Mouse (Mus musculus): ENCODE results near the gene Arhgap44. TPM values are rescaled to one million over a fixed set of nuclear protein-coding genes. Genes with fewer than 3 reads are reported as not detected.

Arhgap44 gene
- polyA plus RNA-seq, 1 experiment, result 0.45 TPM

GRCm38 (mm10) chr11:65186974-65187373 is 24.2 kb upstream of the Arhgap44 start:
- Histone ChIP-seq H3K4me3 (replicated peaks; ENCODE audit: control insufficient read depth, low read depth, low read length) (no peak overlapping the region), H3K4me1 (ENCODE audit: control insufficient read depth, insufficient read depth, low read length) (no peaks in the 10 kb centered on the region), H3K27ac (ENCODE audit: control insufficient read depth, insufficient read depth, low read depth, low read length, poor library complexity) (no peak overlapping the region)
- WGBS, result 79% methylated on average over 12 of the region's 12 CpGs
- TF ChIP-seq CTCF (IDR thresholded peaks at IDR 0.05; ENCODE audit: control insufficient read depth, insufficient read depth, low read length), result no peak
- no peak for TF ChIP-seq POLR2A (IDR thresholded peaks at IDR 0.05; ENCODE audit: borderline replicate concordance, control insufficient read depth, low read depth, low read length)

DNA sequence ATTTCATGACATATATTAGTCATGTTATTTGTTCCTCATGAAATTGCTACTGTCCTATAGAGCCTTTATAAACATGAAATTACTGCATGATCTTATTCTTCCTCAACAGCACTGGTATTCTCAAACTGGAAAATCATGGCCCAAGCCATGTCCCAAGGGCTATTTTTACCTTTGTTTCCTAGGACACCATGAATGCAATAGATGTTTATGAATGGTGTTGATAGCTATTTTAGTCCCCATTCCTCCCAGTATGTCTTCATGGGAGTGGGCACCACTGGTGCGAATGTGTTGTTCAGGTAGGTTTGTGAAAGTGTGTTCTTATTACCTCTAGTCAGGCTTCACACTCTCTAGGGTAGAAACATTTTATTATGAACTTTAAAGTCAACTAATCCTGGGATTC is 22.4 kb upstream of the Arhgap44 start:
- 77% methylated on average over 1 of the region's 1 CpGs for WGBS
- Histone ChIP-seq H3K4me3 (replicated peaks; ENCODE audit: control insufficient read depth, low read depth, low read length) (no peak overlapping the region), H3K27ac (ENCODE audit: control insufficient read depth, insufficient read depth, low read depth, low read length, poor library complexity) (no peak overlapping the region), H3K4me1 (ENCODE audit: control insufficient read depth, insufficient read depth, low read length) (no peaks in the 10 kb centered on the region)
- TF ChIP-seq POLR2A (IDR thresholded peaks at IDR 0.05; ENCODE audit: borderline replicate concordance, control insufficient read depth, low read depth, low read length) (no peak), CTCF (IDR thresholded peaks at IDR 0.05; ENCODE audit: control insufficient read depth, insufficient read depth, low read length) (no peak)

GRCm38 (mm10) chr11:65170121-65170750 is 7.5 kb upstream of the Arhgap44 start:
- Histone ChIP-seq H3K4me1 (ENCODE audit: control insufficient read depth, insufficient read depth, low read length) (no peaks in the 10 kb centered on the region), H3K27ac (ENCODE audit: control insufficient read depth, insufficient read depth, low read depth, low read length, poor library complexity) (no peak overlapping the region), H3K4me3 (replicated peaks; ENCODE audit: control insufficient read depth, low read depth, low read length) (no peak overlapping the region)
- no peak for TF ChIP-seq POLR2A (IDR thresholded peaks at IDR 0.05; ENCODE audit: borderline replicate concordance, control insufficient read depth, low read depth, low read length)
- 76% methylated on average over 4 of the region's 4 CpGs for WGBS

DNA sequence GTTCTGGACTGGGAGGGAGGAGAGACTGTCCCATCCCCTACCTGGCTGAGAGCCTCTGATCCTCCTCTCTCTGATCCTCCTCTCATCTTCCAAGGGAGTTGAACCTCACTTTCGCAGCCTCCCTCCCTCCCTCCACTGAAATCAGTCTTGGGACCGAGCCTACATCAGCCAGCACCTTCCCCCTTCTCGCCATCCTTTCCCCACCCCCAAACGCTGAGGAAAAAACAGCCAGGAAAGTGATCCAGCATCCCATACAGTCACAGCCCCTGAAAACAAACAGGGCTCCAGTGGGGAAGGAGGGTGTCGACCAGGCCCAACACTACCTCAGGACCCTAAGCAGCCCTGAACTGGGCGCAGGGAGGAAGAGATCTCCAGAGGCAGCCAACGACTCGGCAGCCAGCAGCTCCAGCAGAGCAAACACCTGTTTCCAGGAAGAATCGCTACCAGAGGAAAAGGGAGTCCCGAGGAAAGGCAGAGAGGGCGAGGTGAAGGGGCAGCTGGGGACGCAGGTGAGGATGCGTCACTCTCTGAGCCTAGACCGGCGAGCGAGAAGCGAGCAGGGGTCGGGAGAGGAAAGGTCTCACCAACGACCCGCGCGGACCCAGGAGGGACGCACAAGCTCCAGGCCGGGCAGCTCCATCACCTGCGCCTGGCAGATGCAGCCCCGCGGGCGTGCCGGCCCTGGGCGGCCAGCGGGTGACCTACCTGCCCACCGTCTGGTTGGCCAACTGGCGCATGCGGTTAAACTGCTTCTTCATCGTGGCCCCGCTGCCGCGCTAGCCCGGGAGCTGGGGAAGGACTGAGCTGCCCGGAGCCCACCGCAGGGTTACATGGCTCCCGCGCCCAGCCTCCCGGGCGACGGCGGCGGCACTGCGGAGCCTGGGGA is 637 bp downstream of the Arhgap44 start:
- TF ChIP-seq POLR2A (IDR thresholded peaks at IDR 0.05; ENCODE audit: borderline replicate concordance, control insufficient read depth, low read depth, low read length) (no peak), CTCF (IDR thresholded peaks at IDR 0.05; ENCODE audit: control insufficient read depth, insufficient read depth, low read length) (no peak)
- no peaks in the 10 kb centered on the region for H3K4me1 ChIP-seq (ENCODE audit: control insufficient read depth, insufficient read depth, low read length)
- 4% methylated on average over 49 of the region's 49 CpGs for WGBS
- no peak overlapping the region for H3K27ac ChIP-seq (ENCODE audit: control insufficient read depth, insufficient read depth, low read depth, low read length, poor library complexity)
- H3K4me3 ChIP-seq (replicated peaks; ENCODE audit: control insufficient read depth, low read depth, low read length), result no peak overlapping the region

- 66% methylated on average over 7 of the region's 7 CpGs for WGBS
- TF ChIP-seq CTCF (IDR thresholded peaks at IDR 0.05; ENCODE audit: control insufficient read depth, insufficient read depth, low read length) (no peak), POLR2A (IDR thresholded peaks at IDR 0.05; ENCODE audit: borderline replicate concordance, control insufficient read depth, low read depth, low read length) (no peak)
- Histone ChIP-seq H3K27ac (ENCODE audit: control insufficient read depth, insufficient read depth, low read depth, low read length, poor library complexity) (no peak overlapping the region), H3K4me1 (ENCODE audit: control insufficient read depth, insufficient read depth, low read length) (no peaks in the 10 kb centered on the region), H3K4me3 (replicated peaks; ENCODE audit: control insufficient read depth, low read depth, low read length) (no peak overlapping the region)
Measured at GRCm38 (mm10) chr11:65160991-65161880, 1.5 kb downstream of the Arhgap44 start.

GRCm38 (mm10) chr11:65159791-65160190 is 3.0 kb downstream of the Arhgap44 start, which contains the start of gene 1700086D15Rik:
Gene 1700086D15Rik, minus strand, starts transcription at chr11:65159891.
- Histone ChIP-seq H3K4me1 (ENCODE audit: control insufficient read depth, insufficient read depth, low read length) (no peaks in the 10 kb centered on the region), H3K4me3 (replicated peaks; ENCODE audit: control insufficient read depth, low read depth, low read length) (no peak within 1 kb of the TSS), H3K27ac (ENCODE audit: control insufficient read depth, insufficient read depth, low read depth, low read length, poor library complexity) (no peak within 1 kb of the TSS)
- 78% methylated on average over 5 of the region's 5 CpGs for WGBS
- no peak for TF ChIP-seq CTCF (IDR thresholded peaks at IDR 0.05; ENCODE audit: control insufficient read depth, insufficient read depth, low read length)
- TF ChIP-seq POLR2A (IDR thresholded peaks at IDR 0.05; ENCODE audit: borderline replicate concordance, control insufficient read depth, low read depth, low read length), result no peak

- H3K4me1 ChIP-seq (ENCODE audit: control insufficient read depth, insufficient read depth, low read length), result no peaks in the 10 kb centered on the region
- H3K4me3 ChIP-seq (replicated peaks; ENCODE audit: control insufficient read depth, low read depth, low read length), result no peak overlapping the region
- TF ChIP-seq CTCF (IDR thresholded peaks at IDR 0.05; ENCODE audit: control insufficient read depth, insufficient read depth, low read length) (no peak), POLR2A (IDR thresholded peaks at IDR 0.05; ENCODE audit: borderline replicate concordance, control insufficient read depth, low read depth, low read length) (no peak)
- no peak overlapping the region for H3K27ac ChIP-seq (ENCODE audit: control insufficient read depth, insufficient read depth, low read depth, low read length, poor library complexity)
- 85% methylated on average over 5 of the region's 5 CpGs for WGBS
Measured at GRCm38 (mm10) chr11:65158658-65158990, 4.1 kb downstream of the Arhgap44 start.

Data from bone marrow, adult 2 months (tissue).